In the genomic region with DNA sequence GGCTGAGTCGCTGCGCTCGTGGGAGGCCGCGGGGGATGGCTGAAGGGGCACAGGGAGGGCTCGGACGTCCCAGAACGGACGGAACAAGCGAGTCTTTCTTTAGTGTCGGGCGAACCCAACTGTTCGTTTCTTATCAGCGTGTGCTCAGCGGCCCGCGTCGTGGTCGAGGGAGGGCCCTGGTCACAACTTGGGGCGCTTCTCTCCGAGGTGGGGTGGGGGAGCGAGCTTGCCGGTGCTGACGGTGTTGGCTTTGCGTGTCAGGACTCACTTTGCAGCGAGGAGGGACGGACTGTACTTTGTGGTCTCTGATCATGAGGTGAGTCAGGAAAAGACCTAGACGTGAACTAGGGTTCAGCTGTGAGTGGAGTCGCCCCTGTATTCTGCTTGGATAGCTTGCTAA, we compare ENCODE assay signal across 8 mouse cellular contexts. TPM values are rescaled to one million over a fixed set of nuclear protein-coding genes. Genes with fewer than 3 reads are reported as not detected.
DNase-seq lines count a peak whose midpoint lies in the region; ATAC-seq and TF ChIP-seq lines count a peak whose summit lies in the region.

No protein-coding gene starts in this region.

- H3K4me1 ChIP-seq in MEL (ENCODE audit: control insufficient read depth in 1 of 2, insufficient read depth in 2 of 2, low read length in 2 of 2): peaks cover 13 to 14% of the 10 kb centered on the region in 2 experiments; a peak in 3 of 4 replicates
- H3K4me1 ChIP-seq in embryonic facial prominence, embryonic 12.5 days: peaks cover 4% of the 10 kb centered on the region
- H3K4me1 ChIP-seq in heart, embryonic 13.5 days: peaks cover 27% of the 10 kb centered on the region

- no peaks in the 10 kb centered on the region for H3K27me3 ChIP-seq in MEL (ENCODE audit: control insufficient read depth in 1 of 2, insufficient read depth in 2 of 2, low read length in 2 of 2)
- no peaks in the 10 kb centered on the region for H3K27me3 ChIP-seq in embryonic facial prominence, embryonic 12.5 days
- no peaks in the 10 kb centered on the region for H3K27me3 ChIP-seq in heart, embryonic 13.5 days (replicated peaks)

- TF ChIP-seq POLR2A in MEL (IDR thresholded peaks at IDR 0.05; ENCODE audit: control insufficient read depth in 1 of 2, insufficient read depth in 1 of 2, low read depth in 1 of 2, low read length in 2 of 2, poor library complexity in 1 of 2): no peak

- peak overlapping the region; percentile 68 for H3K4me2 ChIP-seq in embryonic facial prominence, embryonic 12.5 days (replicated peaks)
- peak overlapping the region; percentile 71 for H3K4me2 ChIP-seq in heart, embryonic 13.5 days

- peak in 1 of 2 experiments; percentile 20; a peak in 1 of 4 replicates for TF ChIP-seq EP300 in MEL (IDR thresholded peaks at IDR 0.05; ENCODE audit: low read depth in 1 of 2, low read length in 2 of 2)

- under 1% methylated on average over 29 of the region's 29 CpGs for WGBS in embryonic facial prominence, embryonic 12.5 days
- under 1% methylated on average over 29 of the region's 29 CpGs for WGBS in heart, embryonic 13.5 days

- no peaks in the 10 kb centered on the region for H3K9me3 ChIP-seq in MEL (replicated peaks; ENCODE audit: insufficient read depth, low read length)
- H3K9me3 ChIP-seq in embryonic facial prominence, embryonic 12.5 days: no peaks in the 10 kb centered on the region
- H3K9me3 ChIP-seq in heart, embryonic 13.5 days: no peaks in the 10 kb centered on the region

- H3K36me3 ChIP-seq in MEL (ENCODE audit: control insufficient read depth in 1 of 2, insufficient read depth in 2 of 2, low read length in 2 of 2): peaks cover 11 to 31% of the 10 kb centered on the region in 2 experiments
- H3K36me3 ChIP-seq in embryonic facial prominence, embryonic 12.5 days: no peaks in the 10 kb centered on the region
- H3K36me3 ChIP-seq in heart, embryonic 13.5 days: peaks cover 17% of the 10 kb centered on the region

- peak; percentile 22 for ATAC-seq in embryonic facial prominence, embryonic 12.5 days (ENCODE audit: insufficient number of reproducible peaks, insufficient read depth, low FRiP score, low TSS enrichment)
- ATAC-seq in heart, embryonic 13.5 days (ENCODE audit: extremely low read depth, insufficient number of reproducible peaks, low FRiP score, low TSS enrichment): peak; percentile 14

- H3K4me3 ChIP-seq in MEL (ENCODE audit: control insufficient read depth in 1 of 2, insufficient read depth in 1 of 2, low read depth in 2 of 2, low read length in 2 of 2): peak overlapping the region; percentile 87 to 97
- H3K4me3 ChIP-seq in embryonic facial prominence, embryonic 12.5 days: peak overlapping the region; percentile 88
- peak overlapping the region; percentile 90 for H3K4me3 ChIP-seq in heart, embryonic 13.5 days

- no peak for TF ChIP-seq CTCF in MEL (IDR thresholded peaks at IDR 0.05 in 2 of 3, conservative IDR thresholded peaks at IDR 0.05 in 1 of 3; ENCODE audit: control insufficient read depth in 1 of 3, insufficient read depth in 1 of 3, low read depth in 2 of 3, low read length in 3 of 3, poor library complexity in 1 of 3, severe bottlenecking in 1 of 3)

- no peak for TF ChIP-seq RAD21 in MEL (IDR thresholded peaks at IDR 0.05; ENCODE audit: low read depth, low read length)

- H3K9ac ChIP-seq in MEL (ENCODE audit: control insufficient read depth, low read depth, low read length, poor library complexity, severe bottlenecking): peak overlapping the region; percentile 87
- H3K9ac ChIP-seq in embryonic facial prominence, embryonic 12.5 days: peak overlapping the region; percentile 86
- peak overlapping the region; percentile 92 for H3K9ac ChIP-seq in heart, embryonic 13.5 days

- peak overlapping the region; percentile 73 for H3K27ac ChIP-seq in MEL (ENCODE audit: control insufficient read depth, low read depth, low read length)
- peak overlapping the region; percentile 72 for H3K27ac ChIP-seq in embryonic facial prominence, embryonic 12.5 days
- H3K27ac ChIP-seq in heart, embryonic 13.5 days (replicated peaks): peak overlapping the region; percentile 87

- peak; percentile 62 for DNase-seq in embryo, embryonic 10 days (ENCODE audit: low spot score)
- no peak for DNase-seq in embryo, embryonic 9.5 days (ENCODE audit: extremely low spot score)
- peak; percentile 81 for DNase-seq in MEL (ENCODE audit: low read depth, low spot score)
- peak; percentile 26 to 53 for DNase-seq in kidney, postnatal 36 days
- DNase-seq in lung, postnatal 36 days: peak; percentile 55
- DNase-seq in spleen, postnatal 36 days (ENCODE audit: low spot score in 2 of 2): peak; percentile 45 to 49

- H3K79me2 ChIP-seq in MEL (ENCODE audit: control insufficient read depth, insufficient read depth, low read length, poor library complexity): peaks cover 53% of the 10 kb centered on the region

TF ChIP-seq in MEL, 35 proteins besides CTCF, POLR2A, EP300 and RAD21:
- TF ChIP-seq NELFE (IDR thresholded peaks at IDR 0.05; ENCODE audit: low read depth, low read length): no peak
- TF ChIP-seq ETS1 (IDR thresholded peaks at IDR 0.05; ENCODE audit: low read depth, low read length): 0 out of 2 replicates have a peak, but pooled peaks have one; percentile 1
- peak; percentile 9; the same call in 1 of the 2 replicates for TF ChIP-seq MXI1 (IDR thresholded peaks at IDR 0.05; ENCODE audit: low read depth, low read length)
- 0 out of 2 replicates have a peak, but pooled peaks have one; percentile 8 for TF ChIP-seq MAX (IDR thresholded peaks at IDR 0.05; ENCODE audit: low read length)
- TF ChIP-seq TCF12 (IDR thresholded peaks at IDR 0.05; ENCODE audit: low read depth, low read length): no peak
- 0 out of 2 replicates have a peak, but pooled peaks have one; percentile 4 for TF ChIP-seq TAL1 (IDR thresholded peaks at IDR 0.05; ENCODE audit: low read length)
- TF ChIP-seq E2F4 (IDR thresholded peaks at IDR 0.05; ENCODE audit: borderline replicate concordance, low read depth, low read length): no peak

RNA-seq across cellular contexts. Expression of a gene that starts 0.7 kb away (rescaled TPM):
- total RNA-seq in MEL (2012; rRNA removed): 67.4 and 73.8 TPM in 2 replicates
- polyA plus RNA-seq in MEL (2012; ENCODE audit: insufficient read depth in 1 of 2, insufficient read length in 2 of 2, low read depth in 1 of 2, low replicate concordance in 2 of 2, missing spikeins in 1 of 2): 10 to 100 TPM in 1 of 2 experiments, not detected in 1; 61.7 TPM
- polyA plus RNA-seq in embryonic facial prominence, embryonic 12.5 days (2016; fragmentation: Nextera tagmentation; extraction: Ambion mirVana): 44.7 and 45.6 TPM in 2 replicates
- 17.1 and 20.1 TPM in 2 replicates for polyA plus RNA-seq in heart, embryonic 13.5 days (2015; fragmentation: Nextera tagmentation; extraction: Ambion mirVana)
